Mouse (Mus musculus): ENCODE measurements around the gene Hipk2. TPM values are rescaled to one million over a fixed set of nuclear protein-coding genes. Genes with fewer than 3 reads are reported as not detected.

The Hipk2 gene
- total and polyA plus RNA-seq, 3 experiments: 3.9 to 85.1 (median 14.1) TPM

DNA sequence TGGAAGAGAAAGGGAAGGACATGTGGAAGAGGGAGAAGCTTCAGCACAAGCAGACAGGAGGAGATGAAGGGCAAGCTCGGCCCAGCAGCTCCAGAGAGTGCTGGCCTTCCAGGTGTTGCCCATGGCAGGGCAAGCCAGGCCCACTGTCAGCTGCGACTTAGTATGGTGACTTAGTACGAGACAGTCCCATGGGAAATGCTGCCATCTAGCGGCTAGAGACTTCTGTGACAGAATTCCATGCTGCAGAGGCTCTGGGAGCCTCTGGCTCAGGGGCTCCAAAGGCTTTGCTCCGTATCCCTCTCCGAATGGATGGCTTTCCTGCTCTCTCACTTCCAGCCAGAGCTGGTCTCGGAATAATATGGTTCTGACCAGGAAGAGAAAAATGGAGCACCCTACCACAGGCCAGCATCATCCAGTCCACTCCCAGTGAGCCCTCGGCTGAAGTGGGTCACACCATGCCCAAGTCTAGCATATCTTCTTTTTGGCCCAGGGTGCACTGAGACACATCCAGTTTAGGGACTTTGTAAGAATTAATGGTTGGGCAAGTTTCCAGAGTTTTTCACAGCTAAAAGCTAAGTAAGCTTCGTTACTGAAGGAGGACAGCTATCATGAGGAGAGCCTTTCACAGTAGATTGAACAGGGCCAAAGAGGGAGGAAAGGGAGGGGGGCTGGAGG is 180.4 kb downstream of the Hipk2 start (continued):
- TF ChIP-seq SIN3A (IDR thresholded peaks at IDR 0.05; ENCODE audit: low read length): 0 out of 2 replicates have a peak, but pooled peaks have one; percentile 42

DNA sequence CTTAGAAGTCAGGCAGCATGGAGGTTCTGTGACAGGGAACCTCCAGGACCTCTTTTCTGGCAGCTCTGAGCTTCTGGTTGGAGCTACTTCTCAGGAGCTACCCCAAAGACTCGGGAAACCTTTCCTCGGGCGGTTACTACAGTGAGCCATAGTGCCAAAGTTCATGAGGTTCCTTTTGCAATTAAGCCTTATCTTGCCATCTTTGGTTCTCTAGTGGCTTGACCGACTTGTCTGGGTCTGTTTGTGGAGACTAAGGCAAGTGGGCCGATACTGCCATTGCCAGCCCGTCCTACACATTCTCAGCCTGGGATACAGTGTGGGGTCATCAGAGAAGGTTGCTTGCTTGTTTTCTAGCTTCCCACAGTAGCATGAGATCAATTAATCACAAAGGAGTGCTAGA is 183.4 kb downstream of the Hipk2 start:
- H3K9ac ChIP-seq (ENCODE audit: control insufficient read depth, low read depth, low read length, poor library complexity, severe bottlenecking): no peak overlapping the region
- no peaks in the 10 kb centered on the region for H3K27me3 ChIP-seq (ENCODE audit: control insufficient read depth in 1 of 2, insufficient read depth in 2 of 2, low read length in 2 of 2)
- H3K79me2 ChIP-seq (ENCODE audit: control insufficient read depth, insufficient read depth, low read length, poor library complexity): no peaks in the 10 kb centered on the region
- no peak overlapping the region for H3K27ac ChIP-seq (ENCODE audit: control insufficient read depth, low read depth, low read length)
- TF ChIP-seq POLR2AphosphoS2 (IDR thresholded peaks at IDR 0.05; ENCODE audit: low read length) (no peak), ZMIZ1 (IDR thresholded peaks at IDR 0.05; ENCODE audit: low read depth, low read length) (no peak), TCF12 (IDR thresholded peaks at IDR 0.05; ENCODE audit: low read depth, low read length) (no peak), ETS1 (IDR thresholded peaks at IDR 0.05; ENCODE audit: low read depth, low read length) (no peak), NRF1 (IDR thresholded peaks at IDR 0.05; ENCODE audit: insufficient read depth, low read depth, low read length, poor library complexity, severe bottlenecking) (no peak), MYB (IDR thresholded peaks at IDR 0.05; ENCODE audit: low read depth, low read length) (no peak), CHD2 (IDR thresholded peaks at IDR 0.05; ENCODE audit: low read length) (no peak), ZNF384 (IDR thresholded peaks at IDR 0.05; ENCODE audit: low read depth, low read length) (no peak), CHD1 (IDR thresholded peaks at IDR 0.05; ENCODE audit: low read depth, low read length) (no peak), ZKSCAN1 (IDR thresholded peaks at IDR 0.05; ENCODE audit: low read depth, low read length) (no peak), MAZ (IDR thresholded peaks at IDR 0.05; ENCODE audit: low read depth, low read length) (no peak), ELF1 (IDR thresholded peaks at IDR 0.05; ENCODE audit: low read depth, low read length) (no peak), POLR2AphosphoS5 (IDR thresholded peaks at IDR 0.05; ENCODE audit: borderline replicate concordance, low read depth, low read length) (no peak), GATA1 (IDR thresholded peaks at IDR 0.05; ENCODE audit: low read depth, low read length) (no peak), RCOR1 (IDR thresholded peaks at IDR 0.05; ENCODE audit: low read depth, low read length) (no peak)
- no peaks in the 10 kb centered on the region for H3K36me3 ChIP-seq (ENCODE audit: control insufficient read depth in 1 of 2, insufficient read depth in 2 of 2, low read length in 2 of 2)
- no peaks in the 10 kb centered on the region for H3K9me3 ChIP-seq (replicated peaks; ENCODE audit: insufficient read depth, low read length)
- H3K4me1 ChIP-seq (ENCODE audit: control insufficient read depth in 1 of 2, insufficient read depth in 2 of 2, low read length in 2 of 2): no peaks in the 10 kb centered on the region
- no peak for DNase-seq (ENCODE audit: low read depth, low spot score)
- H3K4me3 ChIP-seq (ENCODE audit: control insufficient read depth in 1 of 2, insufficient read depth in 1 of 2, low read depth in 2 of 2, low read length in 2 of 2): no peak overlapping the region

DNA sequence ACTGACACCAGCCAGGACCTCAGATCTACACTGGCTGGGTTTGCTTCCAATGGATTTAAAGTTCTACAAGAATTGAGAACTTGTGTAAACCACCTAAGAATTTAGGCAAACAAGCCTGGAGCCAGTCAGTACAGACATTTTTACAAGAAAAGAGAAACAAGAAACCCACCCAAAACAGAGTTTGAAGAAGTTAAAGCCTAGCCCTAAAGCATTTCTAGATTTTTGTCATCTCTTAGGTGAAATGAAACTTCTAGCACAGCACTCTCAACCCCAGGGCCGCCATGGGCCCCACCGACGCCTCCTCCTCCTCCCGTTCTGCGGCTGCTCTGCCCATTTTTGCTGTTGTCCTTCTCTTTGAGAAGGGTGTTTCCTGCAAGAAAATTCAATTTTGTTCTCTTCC is 184.9 kb downstream of the Hipk2 start:
- Histone ChIP-seq H3K4me1 (ENCODE audit: control insufficient read depth in 1 of 2, insufficient read depth in 2 of 2, low read length in 2 of 2) (no peaks in the 10 kb centered on the region), H3K9me3 (replicated peaks; ENCODE audit: insufficient read depth, low read length) (no peaks in the 10 kb centered on the region), H3K36me3 (ENCODE audit: control insufficient read depth in 1 of 2, insufficient read depth in 2 of 2, low read length in 2 of 2) (no peaks in the 10 kb centered on the region), H3K4me3 (ENCODE audit: control insufficient read depth in 1 of 2, insufficient read depth in 1 of 2, low read depth in 2 of 2, low read length in 2 of 2) (no peak overlapping the region), H3K27me3 (ENCODE audit: control insufficient read depth in 1 of 2, insufficient read depth in 2 of 2, low read length in 2 of 2) (no peaks in the 10 kb centered on the region), H3K9ac (ENCODE audit: control insufficient read depth, low read depth, low read length, poor library complexity, severe bottlenecking) (no peak overlapping the region), H3K27ac (ENCODE audit: control insufficient read depth, low read depth, low read length) (no peak overlapping the region), H3K79me2 (ENCODE audit: control insufficient read depth, insufficient read depth, low read length, poor library complexity) (no peaks in the 10 kb centered on the region)
- no peak for DNase-seq (ENCODE audit: low read depth, low spot score)
- no peak for TF ChIP-seq ZMIZ1 (IDR thresholded peaks at IDR 0.05; ENCODE audit: low read depth, low read length)
- TF ChIP-seq RCOR1 (IDR thresholded peaks at IDR 0.05; ENCODE audit: low read depth, low read length): no peak
- no peak for TF ChIP-seq MAFK (IDR thresholded peaks at IDR 0.05; ENCODE audit: borderline replicate concordance, low read depth, low read length)
- no peak for TF ChIP-seq JUND (IDR thresholded peaks at IDR 0.05; ENCODE audit: low read depth, low read length)
- TF ChIP-seq CTCF (IDR thresholded peaks at IDR 0.05 in 2 of 3, conservative IDR thresholded peaks at IDR 0.05 in 1 of 3; ENCODE audit: control insufficient read depth in 1 of 3, insufficient read depth in 1 of 3, low read depth in 2 of 3, low read length in 3 of 3, poor library complexity in 1 of 3, severe bottlenecking in 1 of 3): no peak
- no peak for TF ChIP-seq POLR2AphosphoS2 (IDR thresholded peaks at IDR 0.05; ENCODE audit: low read length)
- TF ChIP-seq UBTF (IDR thresholded peaks at IDR 0.05; ENCODE audit: borderline replicate concordance, insufficient read depth, low read depth, low read length): no peak
- TF ChIP-seq USF1 (IDR thresholded peaks at IDR 0.05; ENCODE audit: low read depth, low read length): no peak
- no peak for TF ChIP-seq KAT2A (conservative IDR thresholded peaks at IDR 0.05; ENCODE audit: low read depth, low read length)
- TF ChIP-seq ZC3H11A (IDR thresholded peaks at IDR 0.05; ENCODE audit: low read depth, low read length): no peak
- TF ChIP-seq SIN3A (IDR thresholded peaks at IDR 0.05; ENCODE audit: low read length): no peak
- TF ChIP-seq NRF1 (IDR thresholded peaks at IDR 0.05; ENCODE audit: insufficient read depth, low read depth, low read length, poor library complexity, severe bottlenecking): no peak
- TF ChIP-seq ELF1 (IDR thresholded peaks at IDR 0.05; ENCODE audit: low read depth, low read length): no peak
- no peak for TF ChIP-seq GATA1 (IDR thresholded peaks at IDR 0.05; ENCODE audit: low read depth, low read length)
- no peak for TF ChIP-seq NELFE (IDR thresholded peaks at IDR 0.05; ENCODE audit: low read depth, low read length)
- no peak for TF ChIP-seq CHD1 (IDR thresholded peaks at IDR 0.05; ENCODE audit: low read depth, low read length)
- no peak for TF ChIP-seq HCFC1 (IDR thresholded peaks at IDR 0.05; ENCODE audit: low read depth, low read length)
